Mouse (Mus musculus) myocyte (in vitro differentiated cells): ENCODE measurements around the gene Rapgef4. TPM values are rescaled to one million over a fixed set of nuclear protein-coding genes. Genes with fewer than 3 reads are reported as not detected.

Source experiments
- H3K27me3 ChIP-seq: one replicate; pipeline ENCODE4 v1.6.1; 2011; ENCODE audit not compliant: control insufficient read depth, insufficient read depth, insufficient read length
- H3K36me3 ChIP-seq: one replicate; pipeline ENCODE4 v1.6.1; 2011; ENCODE audit not compliant: control insufficient read depth, insufficient read depth
- H3K4me2 ChIP-seq: one replicate; pipeline ENCODE4 v1.6.1; 2011; ENCODE audit warnings: low read depth, control low read depth
- H3K4me3 ChIP-seq: one replicate; pipeline ENCODE4 v1.5.1; 2011; ENCODE audit warnings: mild to moderate bottlenecking, control low read depth, moderate library complexity
- H3K79me2 ChIP-seq: one replicate; pipeline ENCODE4 v1.6.1; 2011; ENCODE audit not compliant: control insufficient read depth, insufficient read depth
- H3ac ChIP-seq: one replicate; pipeline ENCODE4 v1.6.1; 2011; ENCODE audit not compliant: control insufficient read depth, insufficient read length
- CEBPB ChIP-seq: IDR thresholded peaks from 2 replicates; pipeline ENCODE4 v1.6.1; 2011; ENCODE audit warnings: mild to moderate bottlenecking, moderate library complexity; ENCODE audit not compliant: poor library complexity, insufficient read depth, severe bottlenecking
- E2F4 ChIP-seq: IDR thresholded peaks from one replicate; pipeline ENCODE4 v1.6.1; 2011; ENCODE audit warnings: mild to moderate bottlenecking, control low read depth, moderate library complexity; ENCODE audit not compliant: insufficient read depth
- MAX ChIP-seq: IDR thresholded peaks from one replicate; pipeline ENCODE4 v1.6.1; 2011; ENCODE audit warnings: low read depth, mild to moderate bottlenecking, control low read depth
- MYOD1 ChIP-seq, 3 experiments: IDR thresholded peaks; one replicate each; pipeline ENCODE4 v1.6.1; 2011; ENCODE audit warnings: control low read depth in 2 of 3, low read depth in 2 of 3, mild to moderate bottlenecking in 2 of 3, moderate library complexity in 1 of 3; ENCODE audit not compliant: insufficient read length in 2 of 3, control insufficient read depth in 1 of 3
- MYOG ChIP-seq, 3 experiments: IDR thresholded peaks; one replicate each; pipeline ENCODE4 v1.6.1; 2011; ENCODE audit warnings: control low read depth in 2 of 3, low read depth in 2 of 3, mild to moderate bottlenecking in 2 of 3; ENCODE audit not compliant: insufficient read length in 2 of 3, control insufficient read depth in 1 of 3, insufficient read depth in 1 of 3
- POLR2A ChIP-seq: IDR thresholded peaks from one replicate; pipeline ENCODE4 v1.6.1; 2011; ENCODE audit warnings: low read depth, mild to moderate bottlenecking, control low read depth, moderate library complexity; ENCODE audit not compliant: insufficient read length
- POLR2AphosphoS2 ChIP-seq: IDR thresholded peaks from one replicate; pipeline ENCODE4 v1.6.1; 2011; ENCODE audit warnings: low read depth, control low read depth; ENCODE audit not compliant: insufficient read length
- REST ChIP-seq: IDR thresholded peaks from one replicate; pipeline ENCODE4 v1.6.1; 2011; ENCODE audit warnings: mild to moderate bottlenecking, control low read depth, moderate library complexity; ENCODE audit not compliant: insufficient read depth, insufficient read length
- SRF ChIP-seq: IDR thresholded peaks from one replicate; pipeline ENCODE4 v1.6.1; 2011; ENCODE audit warnings: low read depth; ENCODE audit not compliant: control insufficient read depth, insufficient read length
- TCF12 ChIP-seq: IDR thresholded peaks from one replicate; pipeline ENCODE4 v1.6.1; 2011; ENCODE audit warnings: mild to moderate bottlenecking, control low read depth; ENCODE audit not compliant: poor library complexity, insufficient read depth, severe bottlenecking
- TCF3 ChIP-seq: IDR thresholded peaks from one replicate; pipeline ENCODE4 v1.6.1; 2011; ENCODE audit warnings: low read depth, control low read depth; ENCODE audit not compliant: insufficient read length
- USF1 ChIP-seq: IDR thresholded peaks from one replicate; pipeline ENCODE4 v1.6.1; 2011; ENCODE audit warnings: low read depth, mild to moderate bottlenecking, control low read depth, moderate library complexity
- polyA plus RNA-seq: library from polyadenylated mRNA; unstranded; fragments of >200 nt; fragmentation: generic; extraction: Trizol; gene quantifications from one replicate; pipeline ENCODE4 v1.2.1, GENCODE M21; 2012; ENCODE audit warnings: missing spikeins

Rapgef4 gene
- polyA plus RNA-seq, 1 experiment: 0.28 TPM

GRCm38 (mm10) chr2:72149059-72149458, 168.0 kb downstream of the Rapgef4 start:
- peak overlapping the region; percentile 80 for H3K4me2 ChIP-seq
- no peaks in the 10 kb centered on the region for H3K27me3 ChIP-seq
- H3K36me3 ChIP-seq: no peaks in the 10 kb centered on the region
- H3K79me2 ChIP-seq: no peaks in the 10 kb centered on the region
- no peak overlapping the region for H3ac ChIP-seq
- no peak for TF ChIP-seq USF1
- TF ChIP-seq E2F4: no peak
- TF ChIP-seq MAX: no peak
- TF ChIP-seq POLR2AphosphoS2: no peak
- no peak for TF ChIP-seq CEBPB
- no peak for TF ChIP-seq REST
- TF ChIP-seq POLR2A: no peak
- no peak for TF ChIP-seq TCF12
- no peak for TF ChIP-seq MYOG (IDR thresholded peaks at IDR 0.05; ENCODE audit: control insufficient read depth in 1 of 3, insufficient read depth in 1 of 3, insufficient read length in 2 of 3, low read depth in 2 of 3)
- TF ChIP-seq MYOD1 (IDR thresholded peaks at IDR 0.05; ENCODE audit: control insufficient read depth in 1 of 3, insufficient read length in 2 of 3, low read depth in 2 of 3): no peak
- no peak for TF ChIP-seq TCF3
- no peak for TF ChIP-seq SRF
- no peak overlapping the region for H3K4me3 ChIP-seq

GRCm38 (mm10) chr2:72151792-72152554, 170.9 kb downstream of the Rapgef4 start:
- H3K4me2 ChIP-seq: no peak overlapping the region
- no peak for TF ChIP-seq POLR2A
- no peak for TF ChIP-seq E2F4
- no peak for TF ChIP-seq TCF12
- TF ChIP-seq POLR2AphosphoS2: no peak
- no peak for TF ChIP-seq MYOG (IDR thresholded peaks at IDR 0.05; ENCODE audit: control insufficient read depth in 1 of 3, insufficient read depth in 1 of 3, insufficient read length in 2 of 3, low read depth in 2 of 3)
- no peak for TF ChIP-seq USF1
- no peak for TF ChIP-seq REST
- no peak for TF ChIP-seq MAX
- TF ChIP-seq TCF3: no peak
- H3K27me3 ChIP-seq: no peaks in the 10 kb centered on the region
- H3K4me3 ChIP-seq: no peak overlapping the region
- no peak overlapping the region for H3ac ChIP-seq
- H3K36me3 ChIP-seq: no peaks in the 10 kb centered on the region
- no peaks in the 10 kb centered on the region for H3K79me2 ChIP-seq

- Histone ChIP-seq H3K27me3 (no peaks in the 10 kb centered on the region), H3K36me3 (no peaks in the 10 kb centered on the region), H3ac (no peak overlapping the region), H3K4me3 (no peak overlapping the region), H3K79me2 (no peaks in the 10 kb centered on the region), H3K4me2 (no peak overlapping the region)
- TF ChIP-seq REST (no peak), MYOG (IDR thresholded peaks at IDR 0.05; ENCODE audit: control insufficient read depth in 1 of 3, insufficient read depth in 1 of 3, insufficient read length in 2 of 3, low read depth in 2 of 3) (no peak), CEBPB (no peak), MAX (no peak), USF1 (no peak), TCF3 (no peak), POLR2AphosphoS2 (no peak), SRF (no peak), E2F4 (no peak), POLR2A (no peak), MYOD1 (IDR thresholded peaks at IDR 0.05; ENCODE audit: control insufficient read depth in 1 of 3, insufficient read length in 2 of 3, low read depth in 2 of 3) (no peak), TCF12 (no peak)
Observed at GRCm38 (mm10) chr2:72152746-72153145, 171.7 kb downstream of the Rapgef4 start.

GRCm38 (mm10) chr2:72153851-72154250, 172.8 kb downstream of the Rapgef4 start:
- Histone ChIP-seq H3K4me2 (no peak overlapping the region), H3K27me3 (no peaks in the 10 kb centered on the region), H3K36me3 (no peaks in the 10 kb centered on the region), H3ac (no peak overlapping the region), H3K79me2 (no peaks in the 10 kb centered on the region), H3K4me3 (no peak overlapping the region)
- TF ChIP-seq CEBPB: no peak

GRCm38 (mm10) chr2:72155102-72155773, 174.2 kb downstream of the Rapgef4 start:
- no peaks in the 10 kb centered on the region for H3K79me2 ChIP-seq
- TF ChIP-seq SRF (no peak), REST (no peak), MAX (no peak), TCF12 (no peak), TCF3 (no peak), MYOG (IDR thresholded peaks at IDR 0.05; ENCODE audit: control insufficient read depth in 1 of 3, insufficient read depth in 1 of 3, insufficient read length in 2 of 3, low read depth in 2 of 3) (no peak), E2F4 (no peak), MYOD1 (IDR thresholded peaks at IDR 0.05; ENCODE audit: control insufficient read depth in 1 of 3, insufficient read length in 2 of 3, low read depth in 2 of 3) (no peak), USF1 (no peak), POLR2AphosphoS2 (no peak), POLR2A (no peak), CEBPB (no peak)
- no peaks in the 10 kb centered on the region for H3K27me3 ChIP-seq
- no peaks in the 10 kb centered on the region for H3K36me3 ChIP-seq
- no peak overlapping the region for H3ac ChIP-seq
- H3K4me2 ChIP-seq: no peak overlapping the region
- H3K4me3 ChIP-seq: no peak overlapping the region
